Mouse (Mus musculus) liver, adult 2 months (tissue): Measurements from ENCODE around the gene Fam171a2. TPM values are rescaled to one million over a fixed set of nuclear protein-coding genes. Genes with fewer than 3 reads are reported as not detected.

Source experiments
- DNase-seq: peaks from one replicate; pipeline ENCODE4 v3.0.0-alpha.2; 2011; ENCODE audit warnings: low read depth, low spot score; ENCODE audit errors: extremely low read depth
- H3K27ac ChIP-seq: fragments of 200-500 bp; replicated peaks from 2 replicates; pipeline ENCODE4 v1.5.1; 2012; ENCODE audit warnings: low read depth, mild to moderate bottlenecking, control low read depth, inconsistent platforms, low read length; ENCODE audit not compliant: insufficient read depth
- H3K27me3 ChIP-seq: fragments of 200-500 bp; 2 replicates; pipeline ENCODE4 v1.6.1; 2012; ENCODE audit warnings: mild to moderate bottlenecking, moderate library complexity, low read length, inconsistent platforms; ENCODE audit not compliant: control insufficient read depth, insufficient read depth
- H3K36me3 ChIP-seq: fragments of 200-500 bp; 2 replicates; pipeline ENCODE4 v1.6.1; 2012; ENCODE audit warnings: low read length, inconsistent platforms; ENCODE audit not compliant: control insufficient read depth, insufficient read depth
- H3K4me1 ChIP-seq: fragments of 200-500 bp; 2 replicates; pipeline ENCODE4 v1.6.1; 2011; ENCODE audit warnings: low read length; ENCODE audit not compliant: control insufficient read depth, insufficient read depth
- H3K4me3 ChIP-seq: fragments of 200-500 bp; 2 replicates; pipeline ENCODE4 v1.5.1; 2011; ENCODE audit warnings: low read depth, mild to moderate bottlenecking, control low read depth, low read length, moderate library complexity; ENCODE audit not compliant: insufficient read depth
- H3K79me2 ChIP-seq: fragments of 200-500 bp; 2 replicates; pipeline ENCODE4 v1.6.1; 2012; ENCODE audit warnings: inconsistent platforms, mild to moderate bottlenecking, low read length, moderate library complexity; ENCODE audit not compliant: control insufficient read depth, insufficient read depth
- H3K9ac ChIP-seq: fragments of 200-500 bp; 2 replicates; pipeline ENCODE4 v1.6.1; 2012; ENCODE audit warnings: low read depth, mild to moderate bottlenecking, control low read depth, inconsistent platforms, low read length
- CTCF ChIP-seq: fragments of 200-500 bp; IDR thresholded peaks from 2 replicates; pipeline ENCODE4 v1.5.1; 2011; ENCODE audit warnings: low read depth, low read length, control low read depth
- POLR2A ChIP-seq: fragments of 200-500 bp; IDR thresholded peaks from 2 replicates; pipeline ENCODE4 v1.6.1; 2011; ENCODE audit warnings: low read length, control low read depth; ENCODE audit not compliant: insufficient read depth; ENCODE audit errors: extremely low read depth
- WGBS: fragments of 180-500 bp; shearing (Covaris S2); methylation state at CpG from one replicate; pipeline ENCODE4 v1.1.7; 2018; 5-methylcytosine and 5-hydroxymethylcytosine counted together
- polyA plus RNA-seq: library from polyadenylated mRNA; depleted of rRNA; stranded (reverse); fragments of >200 nt; gene quantifications from 2 replicates; pipeline ENCODE4 v1.2.3, GENCODE M21; 2012
- total RNA-seq: library from RNA; depleted of rRNA; stranded (reverse); fragments of >200 nt; gene quantifications from 2 replicates; pipeline ENCODE4 v1.2.3, GENCODE M21; 2014

Gene Fam171a2
- total and polyA plus RNA-seq, 2 experiments, result 1.0 to 1.8 TPM

DNA sequence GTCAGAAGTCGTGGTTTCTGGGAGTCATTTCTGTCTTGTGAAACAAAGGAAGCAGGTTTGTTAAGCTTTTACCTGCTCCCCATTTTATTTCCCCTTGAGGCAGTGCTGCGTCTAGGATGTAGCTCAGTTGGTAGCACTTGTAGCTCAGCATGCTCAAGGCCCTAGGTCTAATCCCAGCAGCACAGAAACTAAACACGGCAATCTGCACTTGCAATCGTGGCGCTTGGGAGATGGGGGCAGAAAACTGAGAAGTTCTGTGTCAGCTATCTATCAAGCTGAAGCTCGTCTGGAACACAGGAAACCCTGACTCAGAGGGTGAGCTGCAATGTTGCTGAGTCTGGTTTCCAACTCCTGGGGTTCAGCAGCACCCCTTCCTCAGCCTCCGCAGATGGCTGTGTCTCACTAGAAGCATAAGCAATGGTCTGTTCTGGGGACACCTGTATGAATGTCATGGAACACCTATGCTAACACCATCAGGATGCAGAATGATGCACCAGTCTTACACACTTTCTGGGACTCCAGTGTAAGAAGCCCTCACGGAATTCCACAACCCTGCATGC is 18.4 kb downstream of the Fam171a2 start:
- H3K4me1 ChIP-seq, result peaks cover 18% of the 10 kb centered on the region
- 0 out of 2 replicates have a peak, but pooled peaks cover under 1% of the 10 kb centered on the region for H3K36me3 ChIP-seq
- H3K4me3 ChIP-seq, result peak overlapping the region; percentile 13; the same call in 1 of the 2 replicates
- 73% methylated on average over 8 of the region's 8 CpGs for WGBS
- H3K27me3 ChIP-seq, result no peaks in the 10 kb centered on the region
- TF ChIP-seq CTCF (no peak), POLR2A (no peak)
- peak overlapping the region; percentile 46; the same call in 1 of the 2 replicates for H3K9ac ChIP-seq
- no peak for DNase-seq
- no peaks in the 10 kb centered on the region; the same call in 1 of the 2 replicates for H3K79me2 ChIP-seq
- H3K27ac ChIP-seq, result peak overlapping the region; percentile 22

DNA sequence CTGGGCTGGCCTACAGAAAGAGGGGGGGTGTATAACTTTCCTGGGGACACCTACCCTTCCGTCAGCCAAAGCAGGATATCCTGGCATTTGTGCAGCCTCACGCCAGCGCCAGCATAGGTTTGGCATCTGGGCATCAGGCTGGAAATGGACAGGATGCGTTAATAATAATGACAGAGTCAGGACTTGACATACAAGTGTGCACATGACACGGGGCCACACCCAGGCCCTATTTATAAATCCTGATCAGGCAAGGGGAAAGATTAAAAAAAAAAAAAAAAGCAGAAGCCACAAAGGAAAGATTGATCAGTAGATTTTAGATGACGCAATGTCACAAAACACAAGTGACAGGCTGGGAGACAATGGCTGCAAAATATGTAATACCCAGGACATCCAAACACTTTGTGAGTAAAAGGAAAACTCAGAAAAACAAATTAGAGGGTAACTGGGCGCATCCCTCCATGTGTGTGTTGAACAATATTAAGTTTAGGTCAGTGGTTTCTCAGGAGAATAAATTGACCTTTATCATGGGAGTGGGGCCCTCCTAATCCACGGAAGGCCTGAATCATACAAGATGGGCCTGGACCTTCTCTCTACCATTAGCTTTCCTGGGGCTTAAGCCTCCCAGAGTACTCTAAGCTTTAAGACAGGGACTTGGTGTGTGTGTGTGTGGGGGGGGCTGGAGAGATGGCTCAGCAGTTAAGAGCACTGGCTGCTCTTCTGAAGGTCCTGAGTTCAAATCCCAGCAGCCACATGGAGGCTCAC is 21.7 kb downstream of the Fam171a2 start:
- H3K79me2 ChIP-seq, result no peaks in the 10 kb centered on the region
- H3K4me1 ChIP-seq, result peaks cover 14% of the 10 kb centered on the region
- no peak for DNase-seq
- no peaks in the 10 kb centered on the region for H3K36me3 ChIP-seq
- TF ChIP-seq POLR2A (no peak), CTCF (no peak)
- H3K9ac ChIP-seq, result no peak overlapping the region
- no peak overlapping the region for H3K4me3 ChIP-seq
- H3K27me3 ChIP-seq, result no peaks in the 10 kb centered on the region
- WGBS, result 83% methylated on average over 8 of the region's 8 CpGs
- H3K27ac ChIP-seq, result no peak overlapping the region; the same call in 1 of the 2 replicates

DNA sequence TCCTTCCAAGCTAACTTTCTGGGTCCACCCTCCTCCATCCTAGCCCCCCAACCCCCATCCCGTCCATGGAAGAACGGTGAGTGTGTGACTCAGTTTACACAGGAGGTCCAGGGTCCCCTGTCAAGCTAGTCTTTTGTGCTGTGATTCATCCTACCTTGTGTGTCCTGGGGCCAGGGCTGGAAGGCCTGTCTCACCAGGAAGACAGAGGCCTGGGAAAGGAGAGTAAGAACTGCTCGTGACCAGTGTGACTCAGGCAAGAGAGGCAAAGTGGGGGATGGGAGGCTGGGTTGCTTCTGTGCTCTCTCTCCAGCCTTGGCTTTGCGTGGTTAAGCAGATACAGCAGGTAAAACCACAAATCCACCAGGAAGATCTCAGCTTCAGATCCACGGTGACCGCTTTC is 22.8 kb downstream of the Fam171a2 start:
- WGBS, result 91% methylated on average over 6 of the region's 6 CpGs
- no peak for DNase-seq
- H3K79me2 ChIP-seq, result no peaks in the 10 kb centered on the region
- H3K9ac ChIP-seq, result no peak overlapping the region
- H3K27ac ChIP-seq, result no peak overlapping the region
- H3K4me1 ChIP-seq, result peaks cover 17% of the 10 kb centered on the region
- H3K4me3 ChIP-seq, result no peak overlapping the region
- no peaks in the 10 kb centered on the region for H3K36me3 ChIP-seq
- no peaks in the 10 kb centered on the region for H3K27me3 ChIP-seq
- TF ChIP-seq CTCF (no peak), POLR2A (no peak)

DNA sequence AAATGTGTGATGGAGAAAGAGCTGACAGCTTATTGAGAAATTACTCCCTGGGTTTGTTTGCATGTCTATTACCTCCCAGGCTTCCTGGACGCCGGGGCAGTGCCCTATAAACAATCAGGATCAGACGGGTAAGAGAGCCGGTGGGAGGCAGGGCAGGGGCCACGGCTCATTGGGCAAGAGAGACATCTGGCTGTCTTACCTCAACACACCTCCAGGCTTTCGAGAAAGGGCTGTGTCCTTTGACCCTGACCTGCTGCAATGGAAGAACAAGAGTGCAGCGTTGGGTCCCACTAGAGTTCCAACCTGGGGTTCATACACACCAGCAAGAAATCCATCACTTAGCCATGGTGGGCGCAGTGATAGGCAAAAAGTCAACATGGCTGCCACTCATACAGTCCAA is 25.9 kb downstream of the Fam171a2 start:
- DNase-seq, result peak; percentile 88
- peak overlapping the region; percentile 74 for H3K27ac ChIP-seq
- H3K27me3 ChIP-seq, result no peaks in the 10 kb centered on the region
- H3K4me1 ChIP-seq, result peaks cover 14% of the 10 kb centered on the region
- no peak overlapping the region for H3K9ac ChIP-seq
- H3K79me2 ChIP-seq, result no peaks in the 10 kb centered on the region
- H3K4me3 ChIP-seq, result no peak overlapping the region
- TF ChIP-seq POLR2A, result no peak
- peak; percentile 43 for TF ChIP-seq CTCF
- no peaks in the 10 kb centered on the region for H3K36me3 ChIP-seq
- 23% methylated on average over 8 of the region's 8 CpGs for WGBS

DNA sequence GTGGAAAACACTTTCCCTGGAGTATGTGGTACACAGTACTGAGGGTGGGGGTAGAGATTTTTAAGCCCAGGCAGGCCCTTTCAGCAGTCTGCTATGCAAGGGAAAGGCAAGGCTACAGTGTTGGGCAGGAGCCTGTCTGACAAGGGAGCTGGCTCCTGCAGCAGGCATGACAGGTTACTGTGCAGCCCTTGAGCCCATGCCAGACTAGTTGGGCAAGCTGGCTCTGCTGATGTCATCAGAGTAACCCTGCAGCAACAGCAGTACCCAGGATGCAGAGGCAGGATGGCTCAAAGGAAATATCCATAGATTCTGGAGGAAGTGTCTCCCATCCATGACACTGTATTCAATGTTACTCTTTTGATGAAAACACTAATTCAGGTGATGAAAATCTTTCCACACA is 28.6 kb downstream of the Fam171a2 start:
- no peaks in the 10 kb centered on the region for H3K36me3 ChIP-seq
- no peak overlapping the region for H3K27ac ChIP-seq
- no peaks in the 10 kb centered on the region for H3K27me3 ChIP-seq
- DNase-seq, result peak; percentile 91
- H3K4me1 ChIP-seq, result peaks cover 14% of the 10 kb centered on the region
- H3K4me3 ChIP-seq, result no peak overlapping the region
- H3K9ac ChIP-seq, result no peak overlapping the region
- TF ChIP-seq CTCF, result peak; percentile 19; the same call in 1 of the 2 replicates
- TF ChIP-seq POLR2A, result no peak
- no peaks in the 10 kb centered on the region for H3K79me2 ChIP-seq

DNA sequence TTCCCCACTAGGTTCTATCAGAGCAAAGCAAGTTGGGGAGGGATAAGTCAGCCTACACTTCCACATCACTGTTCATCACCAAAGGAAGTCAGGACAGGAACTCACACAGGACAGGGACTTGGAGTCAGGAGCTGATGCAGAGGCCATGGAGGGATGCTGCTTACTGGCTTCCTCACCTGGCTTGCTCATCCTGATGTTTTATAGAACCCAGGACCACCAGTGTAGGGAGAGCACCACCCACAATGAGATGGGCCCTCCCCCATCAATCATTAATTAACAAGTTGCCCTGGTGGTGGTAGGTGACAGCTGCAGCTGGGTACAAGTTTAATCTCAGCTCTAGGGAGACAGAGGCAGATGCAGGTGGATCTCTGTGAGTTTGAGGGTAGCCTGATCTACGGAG is 30.3 kb downstream of the Fam171a2 start:
- Histone ChIP-seq H3K27ac (no peak overlapping the region), H3K79me2 (no peaks in the 10 kb centered on the region), H3K4me3 (no peak overlapping the region), H3K4me1 (peaks cover 14% of the 10 kb centered on the region), H3K9ac (no peak overlapping the region), H3K36me3 (no peaks in the 10 kb centered on the region), H3K27me3 (no peaks in the 10 kb centered on the region)
- 65% methylated on average over 1 of the region's 1 CpGs for WGBS
- TF ChIP-seq POLR2A (no peak), CTCF (no peak)
- no peak for DNase-seq
